Mouse (Mus musculus) brown adipose tissue, adult 24 weeks (tissue): Measurements from ENCODE around the gene Nfia. TPM values are rescaled to one million over a fixed set of nuclear protein-coding genes. Genes with fewer than 3 reads are reported as not detected.

Experiments used
- H3K27ac ChIP-seq: fragments of 200-500 bp; replicated peaks from 2 replicates; pipeline ENCODE4 v1.5.1; 2012; ENCODE audit warnings: low read depth, mild to moderate bottlenecking, low read length
- H3K4me1 ChIP-seq: fragments of 200-500 bp; 2 replicates; pipeline ENCODE4 v1.6.1; 2012; ENCODE audit warnings: low read length, mixed read lengths; ENCODE audit not compliant: control insufficient read depth, insufficient read depth, insufficient read length
- H3K4me3 ChIP-seq: fragments of 200-500 bp; 2 replicates; pipeline ENCODE4 v1.5.1; 2012; ENCODE audit warnings: low read depth, mild to moderate bottlenecking, low read length, moderate library complexity; ENCODE audit not compliant: insufficient read depth
- polyA plus RNA-seq: library from polyadenylated mRNA; stranded (reverse); fragments of >200 nt; gene quantifications from 2 replicates; pipeline ENCODE4 v1.2.4, GENCODE M21; 2012; ENCODE audit not compliant: missing spikeins, insufficient read depth, insufficient read length

The Nfia gene
- polyA plus RNA-seq, 1 experiment: 74.8 TPM

DNA sequence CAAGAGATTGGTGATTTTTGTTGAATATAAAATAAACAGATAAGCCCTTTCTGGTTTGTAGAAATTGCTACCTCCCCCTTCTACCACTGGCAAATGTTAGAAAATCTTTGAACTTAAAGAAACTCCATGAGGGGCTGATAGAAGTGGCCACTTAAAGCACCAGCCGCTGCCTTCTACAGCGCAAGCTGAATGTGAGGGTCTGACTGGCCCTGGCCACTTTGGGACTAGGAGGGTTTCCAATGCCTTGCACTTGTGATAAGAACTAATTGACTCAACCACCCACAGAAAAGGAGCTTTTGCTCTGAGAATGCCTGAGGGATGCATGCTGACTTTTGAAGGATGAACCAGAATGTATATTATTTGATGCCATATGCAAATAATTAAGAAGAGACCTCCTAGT lies 171.8 kb downstream of the Nfia start:
- Histone ChIP-seq H3K4me1 (peaks cover 4% of the 10 kb centered on the region), H3K4me3 (no peak overlapping the region), H3K27ac (no peak overlapping the region)

DNA sequence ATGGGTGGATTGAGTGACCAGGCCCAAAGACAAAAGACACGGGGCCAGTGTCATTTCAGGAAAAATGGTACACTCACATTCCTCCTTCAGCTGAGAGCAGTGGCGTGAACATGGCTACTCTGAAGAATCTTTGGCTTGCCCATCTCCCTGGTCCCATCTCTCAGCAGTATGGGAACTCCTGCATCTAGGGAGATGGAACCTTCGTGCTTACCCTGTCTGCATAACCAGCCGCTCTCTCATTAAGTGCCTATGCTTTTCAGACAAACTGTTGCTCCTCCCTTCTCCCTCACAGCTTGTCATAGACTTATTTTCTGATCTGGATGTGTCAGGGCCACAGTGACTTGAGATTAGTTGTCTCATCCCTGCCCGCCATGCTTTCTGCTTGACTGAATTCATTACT lies 174.9 kb downstream of the Nfia start:
- H3K4me1 ChIP-seq: peaks cover 2% of the 10 kb centered on the region; the same call in 1 of the 2 replicates
- H3K27ac ChIP-seq: no peak overlapping the region
- no peak overlapping the region for H3K4me3 ChIP-seq

DNA sequence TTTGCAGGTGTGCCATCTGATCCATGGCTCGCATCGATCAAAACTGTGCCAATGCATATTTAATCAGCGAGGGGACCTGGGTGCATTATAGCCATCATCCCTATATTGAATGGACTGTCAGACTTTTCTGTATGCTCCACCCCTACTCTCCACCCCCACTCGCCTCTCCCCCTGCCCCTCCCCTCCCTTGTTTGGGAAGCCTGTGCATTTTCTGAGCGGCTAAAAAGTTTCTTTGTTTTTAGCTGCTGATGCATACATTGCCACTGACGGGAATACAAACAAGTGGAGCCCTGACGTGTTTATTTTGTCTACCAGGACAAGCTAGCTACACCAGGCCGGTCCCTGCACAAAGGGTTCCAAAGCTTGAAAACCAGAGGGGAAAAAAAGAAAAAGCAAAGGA lies 175.7 kb downstream of the Nfia start:
- Histone ChIP-seq H3K27ac (no peak overlapping the region), H3K4me1 (peaks cover 3% of the 10 kb centered on the region; the same call in 1 of the 2 replicates), H3K4me3 (no peak overlapping the region)

DNA sequence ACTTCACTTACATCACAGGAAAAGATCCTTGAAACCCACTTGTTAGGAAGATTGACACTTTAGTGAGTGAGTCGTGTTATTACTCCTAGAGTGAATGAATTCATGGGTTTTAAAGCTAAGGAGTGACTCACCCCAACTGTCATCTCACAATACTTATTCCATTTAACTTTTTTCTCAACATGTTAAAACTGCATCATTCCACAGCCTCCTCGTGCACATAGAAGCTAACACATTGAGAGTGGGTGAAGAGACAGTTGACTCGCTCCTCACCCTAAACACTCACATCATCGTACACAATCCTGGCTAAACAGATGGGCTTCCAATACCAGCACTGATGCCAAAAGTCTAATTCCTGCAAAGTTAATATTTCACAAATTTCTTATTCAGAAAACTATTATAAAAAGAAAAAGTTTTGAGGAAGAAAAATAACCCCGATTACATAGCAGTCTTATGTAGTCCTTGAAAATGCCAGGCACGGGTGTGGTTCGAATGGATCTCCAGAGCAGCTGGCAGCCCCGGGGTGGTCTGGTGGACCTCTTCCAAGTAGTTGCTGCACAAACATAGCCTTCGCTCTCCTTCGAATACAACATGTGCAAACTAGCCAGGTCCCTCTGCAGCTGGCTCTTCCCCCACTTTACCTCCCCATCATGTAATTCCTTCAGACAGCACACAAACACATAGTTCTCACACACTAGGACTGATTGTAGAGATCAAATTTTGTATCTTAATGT lies 178.0 kb downstream of the Nfia start:
- no peak overlapping the region for H3K27ac ChIP-seq
- peaks cover 3% of the 10 kb centered on the region; the same call in 1 of the 2 replicates for H3K4me1 ChIP-seq
- no peak overlapping the region for H3K4me3 ChIP-seq

DNA sequence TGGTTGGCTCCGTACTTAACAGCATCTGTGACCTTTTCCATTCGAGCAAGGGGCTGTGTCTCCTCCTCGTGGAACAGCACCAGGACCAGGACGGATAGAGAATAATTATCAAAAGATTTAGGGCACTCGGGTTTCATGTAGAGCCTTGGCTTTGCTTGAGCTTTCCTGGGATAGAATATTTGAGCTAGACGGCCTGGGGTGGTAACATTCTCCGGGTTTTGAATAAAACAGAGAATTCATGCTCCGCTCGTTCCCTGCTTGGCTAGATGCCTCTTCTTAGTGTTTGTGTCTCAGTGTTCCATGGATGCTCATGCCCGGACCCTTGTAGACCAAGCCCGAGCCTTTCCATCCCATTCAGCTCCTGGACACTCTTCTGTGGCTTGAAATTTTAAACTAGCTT lies 181.4 kb downstream of the Nfia start:
- Histone ChIP-seq H3K27ac (no peak overlapping the region), H3K4me1 (peaks cover 3% of the 10 kb centered on the region; the same call in 1 of the 2 replicates), H3K4me3 (no peak overlapping the region)

DNA sequence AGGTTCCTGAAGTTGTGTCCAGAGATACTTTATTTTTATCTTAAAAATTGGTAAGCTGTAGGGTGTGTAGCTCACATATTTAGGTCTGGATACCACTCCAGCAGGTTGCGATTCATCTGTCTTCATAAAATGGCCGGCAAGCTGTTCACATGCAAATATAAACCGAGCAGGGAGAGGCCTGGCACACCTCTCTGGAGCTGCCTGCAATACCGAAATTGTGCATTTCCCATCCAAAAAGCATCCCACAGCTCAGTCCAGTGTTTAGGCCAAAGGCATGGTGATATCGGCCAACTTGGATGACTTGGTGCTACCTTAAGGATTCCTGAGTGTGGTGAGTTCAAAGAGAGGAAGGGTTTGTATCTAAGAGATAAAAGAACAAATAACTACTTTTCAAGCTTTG lies 185.6 kb downstream of the Nfia start:
- no peak overlapping the region for H3K27ac ChIP-seq
- H3K4me3 ChIP-seq: no peak overlapping the region
- peaks cover 16% of the 10 kb centered on the region for H3K4me1 ChIP-seq

DNA sequence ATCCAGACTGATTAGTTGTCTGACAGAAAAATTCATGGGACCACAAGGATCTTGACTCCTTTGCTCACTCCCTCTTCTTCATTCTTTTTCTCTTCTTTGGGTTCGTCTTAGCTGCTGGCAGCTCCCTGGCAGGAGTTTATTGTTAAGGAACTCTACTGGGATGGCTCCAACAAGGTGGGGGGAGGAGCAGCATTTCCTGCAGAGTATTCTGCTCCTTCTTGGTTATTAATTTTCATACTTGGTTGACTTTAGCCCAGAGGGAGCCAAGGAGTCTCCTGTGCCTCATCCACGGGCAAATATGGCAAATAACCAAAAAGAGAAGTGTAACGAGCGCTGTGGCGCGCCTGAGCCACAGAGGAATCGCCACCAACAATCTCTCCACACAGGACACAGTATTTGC lies 190.3 kb downstream of the Nfia start:
- H3K27ac ChIP-seq: 0 out of 2 replicates have a peak overlapping the region, but pooled peaks have one; percentile 19

DNA sequence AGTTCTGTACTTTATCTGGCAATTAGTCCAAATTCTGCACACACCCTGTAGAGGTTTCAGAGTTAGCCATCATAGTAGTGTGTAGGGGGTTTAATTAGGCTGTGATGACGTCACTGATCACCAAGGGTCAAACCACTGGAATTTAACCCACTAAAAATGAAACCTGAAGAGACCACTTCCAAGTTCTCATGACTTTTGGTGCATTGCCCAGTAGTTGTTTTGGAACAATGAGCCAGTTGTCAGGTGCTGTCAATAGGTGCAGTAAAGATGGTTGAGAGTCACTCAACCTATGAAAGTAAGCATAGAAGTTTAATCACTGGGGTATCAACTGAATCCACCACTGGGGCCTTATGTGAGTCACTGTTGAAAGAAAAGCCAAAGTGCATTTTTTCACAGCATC lies 191.4 kb downstream of the Nfia start:
- no peak overlapping the region for H3K27ac ChIP-seq
- peaks cover 25% of the 10 kb centered on the region for H3K4me1 ChIP-seq
- no peak overlapping the region for H3K4me3 ChIP-seq

More for the DNA sequence above, 190.3 kb downstream of the Nfia start:
- Histone ChIP-seq H3K4me1 (peaks cover 22% of the 10 kb centered on the region), H3K4me3 (no peak overlapping the region)

DNA sequence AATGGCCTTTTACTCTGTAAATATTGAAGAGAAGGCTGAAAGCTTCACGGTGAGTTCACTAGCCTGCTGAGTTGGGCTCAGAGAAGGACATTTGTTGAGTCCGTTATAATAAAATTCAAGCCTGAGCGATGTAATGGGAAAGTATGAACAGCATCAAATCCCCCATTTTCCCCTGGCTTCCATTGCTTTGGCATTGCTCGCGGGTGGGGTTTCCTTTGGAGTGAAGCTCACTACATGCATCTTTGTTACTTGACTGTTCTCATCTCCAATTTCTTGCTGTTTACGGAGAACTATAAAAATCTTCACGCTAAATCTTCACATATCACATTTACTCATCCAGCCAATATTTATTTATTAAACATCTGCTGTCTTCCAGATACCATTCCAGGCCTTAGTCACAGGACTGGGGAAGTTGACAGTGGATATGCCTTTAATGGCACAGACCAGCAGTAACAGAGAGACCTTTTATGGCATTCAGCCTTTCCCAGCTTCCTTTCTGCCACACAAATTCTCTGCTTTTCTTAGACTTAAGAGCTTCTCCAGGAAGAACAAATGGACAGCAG lies 196.3 kb downstream of the Nfia start:
- no peak overlapping the region for H3K27ac ChIP-seq
- H3K4me3 ChIP-seq: no peak overlapping the region
- peaks cover 9% of the 10 kb centered on the region; the same call in 1 of the 2 replicates for H3K4me1 ChIP-seq

DNA sequence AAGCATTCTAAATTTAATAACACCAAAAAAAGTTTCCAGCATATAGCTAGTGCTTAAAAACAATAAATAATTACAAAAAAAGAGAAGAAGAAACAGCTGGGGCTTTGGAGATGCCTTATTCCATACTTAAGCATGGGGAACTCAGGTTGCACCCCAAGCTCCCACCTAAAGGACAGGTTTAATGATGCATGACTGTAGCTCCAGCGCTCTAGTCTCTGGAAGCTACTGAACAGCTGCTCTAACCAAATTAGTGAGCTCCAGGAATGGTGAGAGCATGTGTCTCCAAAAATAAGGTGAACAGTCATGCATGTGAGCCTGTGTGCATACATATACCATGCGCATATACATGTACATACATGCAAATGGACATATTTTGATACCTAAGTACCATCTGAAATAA lies 200.5 kb downstream of the Nfia start:
- H3K27ac ChIP-seq: no peak overlapping the region
- peaks cover 13% of the 10 kb centered on the region for H3K4me1 ChIP-seq
- H3K4me3 ChIP-seq: no peak overlapping the region

DNA sequence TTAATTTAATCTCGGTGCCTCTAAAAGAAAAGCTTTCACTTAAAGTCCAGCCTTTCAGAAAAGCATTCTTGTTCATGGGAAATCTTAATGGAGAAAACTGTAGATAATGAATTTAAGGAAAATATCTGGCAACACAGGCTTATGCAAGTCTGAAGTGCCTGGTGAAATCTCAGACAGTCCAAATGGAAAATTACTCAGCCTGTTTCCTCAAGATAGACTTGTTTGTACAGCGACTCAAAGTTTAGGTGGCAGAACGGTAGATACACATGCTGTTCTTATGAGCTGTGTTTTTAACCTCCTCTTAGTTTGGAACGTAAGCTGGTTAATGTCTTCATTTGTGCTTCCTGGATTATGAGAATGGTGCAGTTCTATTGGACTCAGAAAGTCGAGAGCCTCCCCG lies 201.5 kb downstream of the Nfia start:
- Histone ChIP-seq H3K4me3 (no peak overlapping the region), H3K27ac (no peak overlapping the region), H3K4me1 (peaks cover 11% of the 10 kb centered on the region)

DNA sequence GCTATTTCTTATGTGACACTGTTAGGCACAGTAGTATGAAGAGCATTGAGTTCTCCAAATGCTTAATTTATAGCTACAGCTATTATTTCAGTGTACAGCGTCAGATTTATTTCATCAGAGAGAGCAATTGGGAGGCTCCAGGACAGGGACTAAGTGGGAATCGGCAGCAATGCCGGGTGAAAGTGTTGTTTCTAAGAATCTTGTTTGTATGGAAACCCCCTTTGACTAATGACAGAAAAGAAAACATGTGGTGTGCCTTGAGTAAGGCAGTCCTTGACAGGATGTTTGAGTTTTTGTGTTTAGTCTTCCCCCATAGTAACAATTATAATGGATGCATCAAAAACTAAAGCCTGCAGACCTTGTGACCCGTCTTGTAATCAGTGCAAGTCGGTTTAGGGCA lies 204.4 kb downstream of the Nfia start:
- Histone ChIP-seq H3K4me1 (peaks cover 11% of the 10 kb centered on the region), H3K27ac (no peak overlapping the region), H3K4me3 (no peak overlapping the region)

DNA sequence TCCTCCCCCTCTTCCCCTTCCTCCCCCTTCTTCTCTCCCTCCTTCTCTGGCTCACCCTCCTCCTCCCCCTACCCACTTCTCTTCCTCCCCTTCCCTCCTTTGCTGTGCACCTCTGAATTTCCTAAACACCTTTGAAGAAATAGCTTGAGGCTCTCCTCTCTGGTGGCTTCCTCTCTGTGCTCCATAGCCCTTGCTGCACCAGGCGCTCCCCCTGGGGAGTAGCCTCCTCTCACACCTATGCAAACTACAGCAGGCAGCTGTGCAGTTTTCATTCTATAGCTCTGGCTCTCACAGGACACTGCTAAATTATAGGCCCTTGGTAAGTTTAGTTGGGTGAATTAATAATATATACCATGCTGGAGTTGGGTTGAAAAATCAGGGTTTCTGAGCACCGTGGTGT lies 211.8 kb downstream of the Nfia start:
- no peak overlapping the region for H3K4me3 ChIP-seq

DNA sequence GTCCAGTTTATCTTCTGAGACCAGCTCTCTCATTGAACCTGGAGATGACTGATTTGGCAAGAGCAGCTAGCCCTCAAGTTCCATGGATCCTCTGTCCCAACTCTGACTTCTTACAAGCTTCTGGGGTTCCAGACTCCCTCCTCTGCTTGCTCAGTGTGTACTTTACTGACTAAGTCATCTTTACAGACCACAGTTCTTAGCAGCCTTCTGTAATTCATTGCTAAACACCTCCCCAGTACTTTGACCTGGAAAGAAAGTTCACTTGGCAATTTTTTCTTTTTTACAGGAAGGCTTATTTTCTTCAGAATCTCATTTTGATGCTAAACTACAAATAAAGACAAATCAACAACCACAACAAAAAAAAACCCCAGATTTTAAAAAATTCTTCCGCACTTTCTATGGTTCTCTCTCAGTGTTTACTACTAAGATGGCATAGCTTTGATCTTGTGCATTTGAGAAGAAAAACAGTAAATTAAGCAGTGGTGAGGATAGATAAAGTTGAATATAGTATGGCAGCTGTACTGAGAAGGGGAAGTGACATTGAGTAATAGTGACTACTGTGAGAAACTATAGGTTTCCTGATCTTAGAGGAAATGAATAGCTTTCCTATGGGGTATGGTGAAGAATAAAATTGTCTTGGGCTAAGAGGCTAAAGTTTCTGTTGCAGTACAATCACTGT lies 213.7 kb downstream of the Nfia start:
- H3K4me3 ChIP-seq: no peak overlapping the region
- peaks cover 23% of the 10 kb centered on the region for H3K4me1 ChIP-seq
- H3K27ac ChIP-seq: peak overlapping the region; percentile 38; the same call in 1 of the 2 replicates

More for the DNA sequence above, 211.8 kb downstream of the Nfia start:
- Histone ChIP-seq H3K4me1 (peaks cover 15% of the 10 kb centered on the region), H3K27ac (no peak overlapping the region)

DNA sequence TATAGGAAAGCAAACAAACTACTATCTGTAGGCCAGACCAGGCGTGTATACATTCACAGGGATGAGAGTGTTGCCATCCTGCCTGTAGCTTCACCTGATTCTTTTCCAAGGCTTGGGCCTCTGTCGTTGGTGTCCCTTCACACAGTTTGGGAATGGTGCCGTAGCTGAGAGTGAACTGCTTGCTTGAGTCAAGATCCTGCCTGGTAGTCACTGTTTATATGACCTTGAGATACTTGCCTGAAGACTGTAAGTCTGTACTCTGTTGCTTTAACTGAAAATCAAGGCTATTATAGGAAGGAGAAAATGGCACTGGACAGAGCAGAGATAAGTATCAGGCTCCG lies 214.2 kb downstream of the Nfia start:
- Histone ChIP-seq H3K27ac (peak overlapping the region; percentile 49; the same call in 1 of the 2 replicates), H3K4me3 (no peak overlapping the region), H3K4me1 (peaks cover 26% of the 10 kb centered on the region)

DNA sequence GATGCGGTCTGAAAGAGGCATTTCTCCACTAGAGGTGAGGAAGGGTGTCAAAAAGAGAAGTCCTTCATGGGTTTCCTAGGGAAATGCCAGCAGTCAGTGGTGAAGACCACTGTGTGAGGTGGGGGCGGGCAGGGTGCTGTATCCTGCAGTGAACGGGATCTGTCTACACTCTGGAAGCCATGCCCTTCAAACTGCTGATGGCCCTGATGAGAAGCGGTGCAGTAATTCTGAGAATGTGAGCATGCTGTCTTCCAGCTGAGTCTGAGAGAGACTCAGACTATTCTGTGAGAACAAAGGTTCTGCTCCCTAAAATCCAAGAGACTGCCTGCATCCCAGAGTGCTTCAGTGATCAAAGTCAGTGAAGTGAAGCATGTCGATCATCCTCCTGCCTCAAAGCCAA lies 216.2 kb downstream of the Nfia start:
- Histone ChIP-seq H3K4me1 (peaks cover 24% of the 10 kb centered on the region), H3K4me3 (no peak overlapping the region), H3K27ac (no peak overlapping the region)
